Mouse (Mus musculus) R1 (cell line): ENCODE measurements around the gene Krt71.
"Not testable (repeated sequence)": the region's sequence is repeated elsewhere in the genome, so short reads cannot be mapped to it uniquely, and the experiment has no call there.

Experiments used
- DNase-seq: peaks from one replicate; pipeline ENCODE4 v3.0.0-alpha.2; 2018; ENCODE audit warnings: low read depth, low spot score

Krt71 gene

DNA sequence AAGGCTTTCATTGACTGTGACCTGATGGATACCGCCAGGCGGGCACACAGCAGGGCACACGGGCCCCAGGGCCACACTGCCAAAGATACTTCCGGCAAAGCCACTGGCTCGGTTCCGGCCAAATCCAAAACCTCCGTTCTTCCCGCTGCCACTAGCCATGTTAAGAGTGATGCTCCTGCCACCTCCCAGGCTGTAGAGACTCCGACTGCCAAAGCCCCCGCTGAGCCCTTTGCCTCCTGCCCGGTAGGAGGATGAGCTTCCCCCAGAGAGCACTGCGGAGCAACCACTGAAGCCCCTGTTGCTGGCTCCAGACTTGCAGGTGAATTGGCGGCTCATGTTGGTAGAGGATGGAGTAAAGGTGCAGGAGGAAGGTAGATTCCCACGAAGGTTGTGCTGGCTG lies at the start of gene Krt71:
TSS of gene Krt71 (minus strand) at position 399 of the 400 bp plus-strand sequence.
- peak; percentile 10 for DNase-seq

DNA sequence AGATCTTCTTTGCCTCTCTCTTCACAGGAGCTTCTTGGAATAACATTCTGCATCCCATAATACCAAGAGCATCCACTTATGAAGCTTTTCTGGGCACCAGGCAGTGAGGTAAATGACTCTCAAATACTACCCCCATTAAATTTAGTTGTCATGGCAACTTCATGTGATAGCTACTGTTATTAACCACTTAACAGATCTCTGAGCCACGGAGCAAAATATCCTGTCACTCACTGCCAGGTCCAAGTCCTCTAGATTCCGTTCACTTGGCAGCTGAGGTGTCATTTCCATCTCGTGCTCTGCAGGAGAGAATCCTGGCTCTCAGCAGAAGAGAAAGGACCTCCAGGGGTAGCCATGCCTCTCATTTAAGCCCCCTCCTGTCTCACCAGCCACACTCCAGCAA lies 48.0 kb upstream of the Krt71 start:
- DNase-seq: no peak

GRCm38 (mm10) chr15:101786360-101786759 lies 43.5 kb upstream of the Krt71 start, which contains the start of gene Krt72:
Gene Krt72, minus strand, starts transcription at chr15:101786460.
- no peak for DNase-seq

DNA sequence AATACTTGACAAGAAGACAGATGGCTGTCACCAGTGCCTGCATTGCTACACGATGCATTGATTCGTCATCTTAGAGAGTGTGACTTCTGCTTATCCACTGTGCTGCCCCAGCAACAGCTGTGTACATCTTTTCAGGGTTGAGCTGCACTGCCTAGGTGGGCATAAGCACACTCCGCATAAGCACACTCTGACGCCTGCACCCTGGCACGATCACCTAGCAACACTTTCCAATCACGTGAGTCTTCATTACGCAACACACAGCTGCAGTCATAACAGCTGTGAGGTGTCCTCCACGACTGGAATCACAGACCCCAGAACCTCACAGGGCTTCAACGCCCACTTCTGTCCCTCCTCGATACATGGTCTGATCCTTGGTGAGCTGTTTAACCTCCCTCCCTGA lies 30.5 kb upstream of the Krt71 start:
- DNase-seq: no peak

DNA sequence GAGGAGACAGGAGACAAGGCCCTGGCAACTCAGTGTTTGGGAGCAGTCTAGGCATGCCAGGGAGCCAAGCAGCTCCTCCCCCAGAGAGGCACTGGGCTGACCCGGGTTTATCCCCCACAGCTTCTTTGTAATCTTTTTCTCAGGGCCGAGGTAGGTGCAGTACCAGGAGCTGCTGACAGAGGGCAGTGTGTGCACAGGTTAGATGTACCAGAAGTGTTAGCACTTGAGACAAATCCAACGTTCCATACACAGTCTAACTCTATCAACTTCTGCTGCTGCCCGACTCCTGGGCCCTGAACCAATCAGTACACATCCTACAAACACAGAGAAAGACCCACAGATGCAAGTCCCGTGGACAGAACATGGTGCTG lies 29.8 kb upstream of the Krt71 start:
- peak; percentile 89 for DNase-seq

DNA sequence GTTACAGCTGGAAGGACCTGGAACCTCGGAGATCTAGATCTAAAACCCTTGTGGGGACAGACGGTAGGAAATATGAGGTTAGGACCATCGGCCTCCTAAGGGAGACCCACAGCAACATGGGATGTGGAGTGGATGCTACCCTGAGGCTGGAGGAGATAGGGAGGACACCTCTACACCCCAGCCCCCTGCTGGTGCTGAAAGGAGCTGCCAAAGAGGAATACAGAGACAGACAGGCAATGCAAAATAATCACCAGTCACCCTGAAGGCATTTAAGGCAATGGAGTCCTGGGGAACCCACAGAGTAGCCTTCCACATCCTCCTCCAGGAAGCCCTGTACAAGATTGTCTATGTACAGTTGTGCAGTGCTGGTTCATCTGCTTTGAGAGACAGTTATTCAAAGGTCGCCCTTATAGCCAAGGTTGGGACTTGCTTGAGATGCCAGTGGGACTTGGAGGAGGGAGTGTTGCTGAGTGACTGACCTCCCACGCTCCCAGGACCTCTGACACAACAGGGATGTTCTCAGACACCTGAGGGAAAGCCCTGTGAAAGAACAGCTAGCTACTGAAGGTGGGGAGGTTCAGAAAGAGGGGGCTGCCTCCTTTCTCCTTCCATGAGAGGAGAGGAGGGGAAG lies 29.3 kb upstream of the Krt71 start:
- DNase-seq: peak; percentile 53

DNA sequence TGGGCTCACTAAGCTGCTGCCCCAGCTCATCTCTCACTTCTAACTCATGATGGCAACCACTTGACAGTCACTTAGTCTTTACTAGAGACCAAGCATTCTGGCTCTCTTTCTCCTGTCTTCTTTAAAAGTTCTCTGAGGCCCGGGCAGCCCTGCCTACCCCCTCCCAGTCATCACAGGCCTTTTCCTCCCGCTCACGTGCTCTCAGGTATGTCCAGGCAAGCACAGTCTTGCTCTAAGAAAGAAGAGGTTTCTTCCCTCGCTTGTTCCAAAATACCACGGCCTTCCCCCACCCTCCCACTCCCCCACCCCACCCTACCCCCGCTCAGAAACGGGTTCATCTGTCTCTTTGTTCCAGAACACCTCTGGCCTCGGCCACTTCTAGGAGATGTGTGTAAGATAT lies 27.3 kb upstream of the Krt71 start:
- no peak for DNase-seq

DNA sequence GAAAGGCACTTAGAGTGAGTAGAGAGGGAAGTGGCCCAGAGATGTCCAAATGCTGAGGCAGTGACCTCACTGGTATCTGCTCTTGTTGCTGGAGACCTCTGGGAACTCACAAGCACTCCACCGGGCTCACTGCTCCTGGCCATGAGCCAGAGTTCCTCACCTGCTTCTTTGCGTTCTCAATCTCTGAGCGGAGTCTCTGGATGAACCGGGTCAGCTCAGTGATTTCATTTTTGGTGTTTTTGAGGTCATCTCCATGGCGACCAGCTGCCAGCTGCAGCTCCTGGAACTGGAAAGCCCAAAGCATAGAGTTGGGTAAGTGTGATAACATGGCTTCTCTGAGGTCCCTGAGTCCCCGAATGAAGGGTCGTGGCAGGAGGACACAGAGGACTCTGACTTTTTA lies 5.1 kb downstream of the Krt71 start:
- DNase-seq: no peak

- no peak for DNase-seq
Measured at GRCm38 (mm10) chr15:101730653-101731052, 12.3 kb downstream of the Krt71 start.

DNA sequence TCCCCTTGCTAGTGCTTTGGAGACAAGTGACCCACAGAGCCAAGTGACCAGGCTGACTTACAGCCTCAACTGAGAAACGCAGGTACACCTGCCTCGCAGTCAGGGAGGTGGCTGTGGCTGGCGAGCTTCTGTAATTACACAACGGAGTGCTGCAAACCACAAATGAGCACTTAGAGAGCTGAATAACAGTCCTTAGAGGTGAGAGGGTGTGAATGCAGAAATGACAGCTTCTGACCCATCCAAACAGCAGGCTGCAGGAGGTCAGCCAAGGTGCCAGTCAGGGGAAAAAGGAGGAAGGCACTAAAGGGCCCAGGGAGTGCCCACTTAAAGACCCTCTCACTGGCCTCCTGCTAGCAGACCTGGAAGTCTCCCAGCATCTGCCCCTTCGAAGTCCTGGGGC lies 18.2 kb downstream of the Krt71 start:
- no peak for DNase-seq

GRCm38 (mm10) chr15:101715831-101716230 lies 27.1 kb downstream of the Krt71 start:
- no peak for DNase-seq

DNA sequence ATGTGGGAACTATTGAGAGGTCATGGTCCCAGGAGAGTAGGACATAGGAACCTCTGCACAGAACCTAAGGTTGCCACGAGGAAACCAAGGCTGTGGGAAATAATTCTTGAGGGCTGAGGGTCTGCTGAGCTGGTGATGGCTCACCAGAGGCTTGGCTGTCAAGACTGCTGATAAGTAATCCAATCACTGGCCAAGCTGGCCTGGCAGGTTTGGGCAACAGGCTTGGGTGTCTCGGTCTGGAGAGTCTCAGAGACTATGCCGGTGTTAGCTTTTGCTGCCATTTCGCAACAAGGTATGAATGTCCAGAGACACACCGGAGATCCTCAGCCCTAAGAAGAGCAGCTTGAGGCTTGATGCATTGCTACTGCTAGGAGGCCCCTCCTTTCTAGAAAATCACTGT lies 28.6 kb downstream of the Krt71 start:
- no peak for DNase-seq

DNA sequence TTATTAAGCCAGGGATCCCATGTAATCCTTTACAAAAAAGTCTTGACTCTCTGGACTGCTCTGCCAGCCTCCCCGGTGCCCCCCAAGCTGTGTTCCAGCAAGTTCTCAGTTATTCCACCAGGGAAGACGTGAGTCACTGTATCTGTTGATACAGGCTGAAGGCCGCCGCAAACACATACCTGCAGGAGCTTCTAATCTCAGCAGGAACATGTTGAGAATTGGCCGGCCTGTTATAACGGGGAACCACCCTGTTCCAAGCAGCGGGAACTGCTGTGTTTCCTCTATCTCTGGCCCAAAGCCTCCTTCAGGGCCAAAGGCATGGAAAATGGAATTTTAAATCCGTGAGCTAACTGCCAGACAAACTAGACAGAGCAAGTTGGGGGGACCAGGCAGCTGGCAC lies 29.2 kb downstream of the Krt71 start:
- DNase-seq: no peak

DNA sequence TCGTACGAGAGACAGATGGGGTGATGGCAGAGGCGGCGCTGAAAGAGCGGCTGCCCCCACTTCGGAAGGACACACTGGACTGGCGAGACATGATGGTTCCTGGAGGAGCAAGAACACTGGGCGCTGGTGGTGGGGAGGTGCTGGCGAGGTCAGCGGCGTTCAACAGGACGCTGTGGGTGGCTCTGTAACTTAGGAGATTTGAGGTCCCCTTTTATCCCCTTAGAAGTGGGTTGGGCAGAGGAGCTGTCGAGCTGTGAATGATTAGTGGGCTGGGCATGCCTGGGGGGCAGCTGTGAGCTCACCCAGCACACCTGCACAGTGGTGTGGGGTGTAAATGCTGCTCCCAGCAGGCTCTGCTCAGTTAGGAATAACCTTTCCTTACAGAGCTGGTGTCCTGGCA lies 30.2 kb downstream of the Krt71 start, which contains the start of gene Krt5:
TSS of gene Krt5 (minus strand) at position 179 of the 400 bp plus-strand sequence.
- DNase-seq: no peak

- DNase-seq: peak; percentile 14
Measured at GRCm38 (mm10) chr15:101708683-101709082, 34.2 kb downstream of the Krt71 start.

- no peak for DNase-seq
Measured at GRCm38 (mm10) chr15:101707454-101707853, 35.5 kb downstream of the Krt71 start.

- peak; percentile 68 for DNase-seq
Measured at GRCm38 (mm10) chr15:101704066-101704465, 38.8 kb downstream of the Krt71 start.

DNA sequence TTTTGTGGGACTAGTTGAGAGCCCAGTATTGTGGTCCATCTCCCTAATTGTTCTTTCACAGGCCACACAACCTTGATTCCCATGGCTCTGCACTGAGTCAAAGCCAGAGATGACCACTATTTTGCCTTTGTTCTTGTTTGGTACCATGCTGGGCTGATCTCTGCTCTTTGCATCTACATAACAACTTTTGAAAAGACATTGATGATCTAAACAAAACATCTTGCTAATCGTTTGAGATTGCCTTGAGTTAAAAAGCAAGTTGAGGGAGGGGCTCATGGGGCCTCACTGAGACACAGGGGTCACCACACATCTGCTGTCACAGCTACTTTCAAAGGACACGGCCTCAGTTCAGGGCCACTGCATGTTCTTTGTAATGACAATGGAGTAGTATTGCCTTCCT lies 40.5 kb downstream of the Krt71 start:
- peak; percentile 34 for DNase-seq

DNA sequence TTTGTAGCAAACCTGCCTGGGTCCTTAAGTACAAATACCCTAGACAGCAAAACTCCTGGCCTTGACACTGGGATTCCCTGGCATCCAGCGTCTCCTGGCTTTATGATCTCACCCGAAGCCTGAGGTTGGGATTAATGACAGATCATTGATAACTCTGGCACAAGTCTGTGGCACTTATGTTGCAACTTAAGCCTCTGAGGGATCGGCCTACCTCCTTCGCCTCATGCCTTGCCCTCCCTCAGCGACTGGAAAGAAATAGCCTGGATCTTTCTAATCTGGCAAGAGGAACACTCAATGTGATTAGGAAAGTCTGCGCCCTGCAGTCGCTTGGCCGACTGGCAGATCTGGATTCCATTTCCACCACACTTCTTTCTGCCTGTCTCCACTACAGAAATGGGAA lies 43.0 kb downstream of the Krt71 start:
- no peak for DNase-seq

- DNase-seq: no peak
Measured at GRCm38 (mm10) chr15:101699192-101699591, 43.7 kb downstream of the Krt71 start.

DNA sequence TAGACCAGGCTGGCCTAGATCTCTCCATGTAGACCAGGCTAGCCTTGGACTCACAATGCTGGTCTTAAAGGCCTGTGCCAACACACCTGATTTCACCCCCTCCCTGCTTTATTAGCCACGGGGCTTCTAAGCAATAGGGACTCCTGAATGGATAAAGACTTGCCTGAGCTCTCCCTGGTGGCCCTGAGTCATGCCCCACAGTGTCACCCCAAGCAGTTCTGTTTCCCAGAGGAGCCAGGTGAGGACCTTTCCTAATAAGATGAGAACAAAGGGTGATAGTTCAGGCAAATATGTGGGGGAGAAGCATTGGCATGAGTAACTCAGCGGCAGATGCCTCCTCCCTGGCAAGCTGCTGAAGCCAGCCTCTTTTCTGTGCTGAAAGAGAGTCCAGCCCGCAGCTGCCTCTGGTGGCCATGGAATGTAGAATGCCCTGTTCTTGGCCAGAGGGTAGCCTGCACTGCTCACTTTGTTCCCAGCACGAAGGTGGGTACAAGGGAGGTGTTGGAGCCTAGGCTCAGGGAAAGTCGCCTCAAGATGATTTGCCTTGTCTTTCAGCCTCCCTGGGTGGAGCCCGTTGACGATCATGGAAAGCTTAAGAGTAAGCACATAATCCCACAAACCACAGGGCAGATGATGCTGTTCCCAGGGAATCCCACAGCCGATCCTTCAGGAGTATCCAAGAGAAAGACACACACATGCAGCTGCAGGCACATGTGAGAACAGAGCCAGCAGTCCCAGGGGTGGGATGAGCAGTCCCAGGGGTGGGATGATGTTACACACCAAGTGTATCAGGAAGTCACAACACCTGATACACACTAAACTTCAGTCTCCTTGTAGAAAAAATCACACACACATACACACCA lies 45.4 kb downstream of the Krt71 start:
- DNase-seq: no peak

DNA sequence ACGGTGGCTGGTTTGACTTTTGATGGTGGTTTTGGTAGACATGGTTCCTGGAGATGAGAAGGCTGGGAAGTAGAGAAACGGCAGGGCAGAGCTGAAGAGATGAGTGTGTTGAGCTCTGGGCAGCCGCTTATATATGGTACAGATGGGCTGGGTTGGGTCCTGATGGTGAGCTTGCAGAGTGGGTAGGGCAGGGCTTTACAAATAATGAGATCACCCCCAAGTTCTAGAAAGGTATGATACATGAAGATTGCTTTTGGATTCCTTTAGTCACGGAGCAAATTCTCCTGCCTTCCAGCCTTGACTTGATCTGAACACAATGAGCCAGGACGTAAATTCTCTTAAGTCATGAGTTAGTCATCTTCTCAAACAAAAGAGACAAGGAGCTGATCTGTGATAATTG lies 48.7 kb downstream of the Krt71 start, which contains the start of gene Krt6a:
TSS of gene Krt6a (minus strand) at position 101 of the 400 bp plus-strand sequence.
- no peak for DNase-seq

DNA sequence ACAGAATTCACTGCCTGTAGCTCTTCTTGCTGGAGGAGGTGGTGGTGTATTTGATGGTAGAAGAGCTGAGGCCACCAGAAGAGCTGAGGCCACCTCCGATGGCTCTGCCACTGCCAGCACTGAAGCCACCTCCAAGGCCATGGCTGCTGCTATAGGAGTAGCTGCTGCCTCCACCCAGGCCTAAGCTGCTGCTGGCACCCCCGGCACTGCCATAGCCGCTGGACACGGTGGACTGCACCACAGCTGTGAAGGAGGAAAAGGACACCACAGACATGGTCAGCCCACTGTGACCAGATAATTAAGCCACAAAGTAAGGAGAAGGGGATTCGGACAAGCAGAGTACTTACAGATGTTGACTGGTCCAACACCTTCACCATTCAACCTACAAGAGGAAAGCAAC lies 52.4 kb downstream of the Krt71 start:
- not testable (repeated sequence) for DNase-seq
